Mouse (Mus musculus) kidney, adult 11 months (tissue): ENCODE data around the gene Ppib.

Experiments used
- DNase-seq: peaks from one replicate; pipeline ENCODE4 v3.0.0; 2022

Gene Ppib

DNA sequence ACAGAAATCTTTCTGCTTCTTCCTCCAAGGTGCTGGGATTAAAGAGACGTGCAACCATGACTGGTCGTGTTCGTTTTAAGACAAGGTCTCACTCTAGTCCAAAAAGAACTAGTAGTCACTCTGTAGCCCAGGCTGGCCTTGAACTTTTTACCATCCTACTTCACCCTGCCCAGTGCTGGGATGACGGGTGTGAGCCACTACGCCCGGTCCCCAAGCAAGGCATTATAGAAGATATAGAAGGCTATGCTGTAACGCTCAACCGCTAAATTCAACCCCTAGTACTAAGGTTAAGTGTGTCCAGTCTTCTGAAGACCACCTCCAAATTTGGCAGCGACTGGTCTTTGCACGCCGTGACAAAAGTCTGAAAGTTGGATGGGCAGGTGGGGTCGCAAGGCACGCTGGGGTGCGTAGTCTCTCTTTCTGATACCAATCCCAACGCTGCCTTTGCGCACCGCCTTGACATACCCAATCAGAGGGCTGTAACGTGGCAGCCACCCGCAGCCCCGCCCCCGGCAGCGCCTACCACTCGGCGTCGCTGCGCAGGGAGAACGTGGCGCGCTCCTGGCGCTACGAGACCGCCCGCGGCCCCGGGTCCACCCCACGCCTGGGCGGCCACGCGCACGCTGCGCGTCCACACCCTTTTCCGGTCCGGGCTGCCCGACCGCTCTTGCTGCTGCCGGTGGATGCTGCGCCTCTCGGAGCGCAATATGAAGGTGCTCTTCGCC lies at the start of gene Ppib:
Gene Ppib, plus strand, starts transcription at position 640 of the 725 bp plus-strand sequence.
- peak; percentile 98 for DNase-seq

DNA sequence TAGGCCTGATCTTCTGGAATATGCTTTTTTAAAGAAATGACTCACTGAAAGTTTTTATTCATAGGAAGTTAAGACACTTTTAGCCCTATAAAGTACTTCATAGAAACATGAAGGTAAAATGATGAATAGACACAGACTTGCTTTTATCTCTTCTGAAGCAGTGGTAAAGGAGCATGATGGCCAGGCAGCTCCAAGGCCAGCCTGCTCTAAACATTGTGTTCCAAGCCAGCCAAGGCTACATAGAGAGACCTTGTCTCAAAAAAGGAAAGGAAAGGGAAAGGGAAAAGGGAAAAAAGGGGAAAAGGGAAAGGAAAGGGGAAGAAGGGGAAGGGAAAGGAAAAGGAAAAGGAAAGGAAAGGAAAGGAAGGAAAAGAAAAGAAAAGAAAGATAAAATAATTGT lies 39.4 kb upstream of the Ppib start:
- DNase-seq, result no peak

DNA sequence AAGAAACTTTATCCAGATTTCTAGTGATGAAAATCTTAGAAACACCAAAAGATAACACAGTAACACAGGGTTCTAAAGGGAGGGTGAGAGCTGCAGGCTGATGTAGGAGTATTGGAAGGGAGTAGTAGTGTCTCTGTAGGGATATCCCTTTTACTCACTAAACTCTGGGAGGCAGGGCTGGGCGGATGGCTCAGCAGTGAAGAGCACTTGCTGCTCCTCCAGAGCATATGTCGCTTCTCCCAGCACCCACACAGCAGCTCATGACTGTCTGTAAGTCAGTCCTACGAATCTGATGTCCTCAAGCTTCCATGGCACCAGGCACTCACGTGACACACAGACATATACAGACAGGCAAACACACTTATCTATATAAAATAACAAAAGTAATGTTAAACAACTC lies 21.9 kb upstream of the Ppib start:
- no peak for DNase-seq

DNA sequence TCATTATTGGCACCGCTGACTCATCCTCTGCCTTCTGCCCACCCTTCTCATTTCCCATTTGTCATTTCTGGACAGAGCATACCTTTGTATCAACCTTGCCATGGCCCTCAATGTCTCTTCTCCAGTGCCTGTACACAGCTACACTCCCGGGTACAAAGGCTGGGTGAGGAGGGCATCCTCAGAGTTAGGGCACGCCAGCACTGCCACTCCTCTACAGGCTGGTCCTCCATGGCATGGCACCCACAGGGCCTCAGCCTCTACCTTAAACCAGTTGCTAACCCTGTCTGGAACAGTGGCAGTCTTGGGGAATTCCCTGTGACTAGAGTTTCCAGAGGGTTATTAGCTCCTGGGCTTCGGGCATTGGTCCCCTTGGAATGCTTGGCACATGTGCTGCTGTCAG lies 21.4 kb upstream of the Ppib start:
- DNase-seq, result no peak

DNA sequence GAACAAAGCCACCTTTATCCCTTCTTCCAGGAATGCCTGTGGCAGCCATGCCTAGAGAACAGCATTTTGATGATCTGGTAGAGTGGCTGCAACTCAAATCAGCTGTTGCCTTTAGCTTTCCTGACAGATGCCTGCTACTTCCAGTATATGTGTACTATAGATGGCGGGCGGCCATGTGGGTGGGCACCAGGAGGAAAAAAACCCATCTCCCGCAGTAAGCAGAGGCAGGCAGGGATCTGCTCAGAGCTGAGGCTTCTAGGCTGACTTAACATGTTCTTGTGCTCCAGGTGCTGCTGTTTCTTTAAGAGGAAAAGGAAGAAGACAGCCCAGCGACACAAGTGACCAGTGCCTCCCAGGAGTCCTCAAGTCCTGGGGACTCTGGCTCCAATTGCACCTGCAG lies 20.7 kb upstream of the Ppib start:
- DNase-seq, result no peak

DNA sequence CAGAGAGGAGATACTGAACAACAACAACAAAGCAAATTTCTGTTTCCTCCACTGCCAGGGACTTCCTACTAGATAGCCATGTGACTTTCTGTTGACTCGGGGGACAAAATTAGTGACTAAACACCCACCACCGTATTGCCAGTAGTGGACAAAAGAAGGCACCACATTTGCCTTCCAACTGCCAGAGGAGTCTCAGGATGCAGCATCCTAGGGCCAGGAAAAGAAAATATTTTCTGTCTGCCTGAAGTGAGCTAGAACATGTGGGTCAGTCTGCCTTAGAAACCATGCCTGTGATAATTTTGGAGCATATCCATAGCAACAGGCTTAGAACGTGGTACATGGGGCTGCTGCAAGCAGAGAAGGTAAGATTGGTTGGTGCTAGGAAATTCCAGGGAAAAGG lies 19.2 kb upstream of the Ppib start:
- DNase-seq, result no peak

DNA sequence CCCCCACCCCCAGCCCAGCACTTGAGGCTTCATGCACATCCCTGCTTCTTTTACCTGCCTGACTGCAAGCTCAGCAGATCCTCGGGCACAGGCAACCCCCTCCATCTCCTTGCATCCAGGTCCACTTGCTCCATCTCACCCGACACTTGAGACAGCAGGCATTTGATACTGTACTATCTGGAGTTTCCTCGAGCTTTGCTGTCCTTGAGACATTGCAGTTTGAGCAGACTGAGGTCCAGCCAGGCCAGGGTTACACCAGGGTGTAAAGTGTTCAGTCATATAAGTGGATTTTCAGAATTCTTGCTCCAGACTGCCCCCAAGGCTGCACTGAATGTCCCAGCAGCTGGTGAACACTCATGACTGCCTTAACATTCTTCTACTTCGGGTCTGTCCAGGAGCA lies 17.7 kb upstream of the Ppib start:
- no peak for DNase-seq

DNA sequence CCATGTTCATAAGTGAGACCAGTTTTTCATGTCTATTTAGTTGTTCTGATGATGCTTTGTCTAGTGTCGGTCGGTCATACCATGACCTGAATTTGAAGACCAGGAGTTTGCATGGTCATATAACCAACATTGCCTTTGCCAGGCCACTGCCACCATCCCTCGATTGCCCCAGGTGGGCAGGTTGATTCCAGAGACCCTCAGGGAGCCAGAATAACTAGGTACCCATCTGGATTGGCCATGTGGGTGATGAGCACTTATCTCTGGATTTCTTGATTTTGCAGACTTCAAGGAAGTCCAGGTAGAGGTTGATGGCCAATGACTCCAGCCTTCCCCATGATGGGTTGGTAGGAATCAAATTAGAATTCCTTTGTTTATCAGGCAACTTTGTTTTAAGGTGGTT lies 16.8 kb upstream of the Ppib start:
- no peak for DNase-seq

DNA sequence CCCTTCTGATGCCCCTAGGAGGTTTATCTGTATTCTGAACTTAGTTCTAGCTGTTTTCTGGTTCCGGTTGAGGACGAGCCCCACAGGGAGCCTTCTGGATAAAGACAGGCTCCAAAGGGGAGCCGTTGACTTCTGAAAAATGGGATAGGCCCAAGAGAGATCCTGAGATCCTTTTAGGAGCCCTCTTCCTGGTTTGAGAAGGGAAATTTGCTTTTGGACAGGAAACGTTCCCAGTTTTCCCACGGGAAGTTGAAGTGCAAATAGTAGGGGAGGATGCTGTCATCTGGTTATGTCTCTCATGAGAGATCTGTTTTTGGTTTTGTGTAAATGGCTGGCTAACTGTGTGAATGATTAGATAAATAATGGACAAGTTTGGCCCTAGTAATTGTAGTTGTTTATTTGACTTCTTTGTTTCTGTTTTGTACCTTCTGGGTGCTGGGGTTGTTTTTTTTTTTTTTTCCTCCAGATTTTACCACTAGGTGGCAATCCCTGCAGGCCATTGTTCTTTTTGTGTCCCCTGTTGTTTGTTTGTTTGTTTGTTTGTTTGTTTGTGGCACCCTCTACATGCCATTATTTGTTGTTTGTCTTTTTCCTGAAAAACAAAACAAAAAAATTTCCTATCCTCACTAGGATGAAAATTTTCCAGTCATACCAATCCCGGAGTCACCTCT lies 10.0 kb upstream of the Ppib start:
- DNase-seq, result no peak

DNA sequence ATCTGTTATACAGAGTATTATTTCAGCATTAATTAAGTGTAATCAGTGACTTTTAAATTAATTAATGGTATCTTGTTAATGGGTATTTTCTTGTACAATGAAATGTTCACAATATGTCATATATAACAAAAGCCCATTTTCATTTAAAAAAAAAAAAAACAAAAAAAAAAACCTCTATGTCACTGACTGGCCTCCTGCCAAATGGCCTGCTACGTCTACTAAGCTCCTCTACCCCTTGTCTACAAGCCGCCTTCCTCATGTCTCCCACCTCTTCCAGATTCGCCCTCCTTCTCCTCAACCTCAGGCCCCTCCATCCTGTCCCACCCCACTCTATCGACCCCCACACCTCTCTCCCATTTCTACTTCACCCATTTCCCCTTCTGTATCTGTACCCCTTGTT lies 8.5 kb upstream of the Ppib start:
- no peak for DNase-seq

DNA sequence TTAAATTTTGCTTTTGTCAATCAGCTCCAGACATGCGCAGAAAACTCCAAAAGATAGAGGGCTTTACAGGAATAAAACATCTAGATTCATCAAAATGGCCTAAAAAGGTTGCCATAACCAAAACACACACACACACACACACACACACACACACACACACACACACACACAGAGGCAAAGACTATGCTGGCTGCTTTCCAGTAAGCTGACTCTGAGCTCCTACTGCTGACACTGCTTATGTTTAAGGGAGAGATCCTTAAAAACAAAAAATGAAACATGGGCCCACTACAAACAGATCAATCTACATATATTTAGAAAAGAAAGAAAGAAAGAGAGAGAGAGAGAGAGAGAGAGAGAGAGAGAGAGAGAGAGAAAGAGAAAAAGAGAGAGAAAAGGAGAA lies 7.3 kb upstream of the Ppib start:
- no peak for DNase-seq

DNA sequence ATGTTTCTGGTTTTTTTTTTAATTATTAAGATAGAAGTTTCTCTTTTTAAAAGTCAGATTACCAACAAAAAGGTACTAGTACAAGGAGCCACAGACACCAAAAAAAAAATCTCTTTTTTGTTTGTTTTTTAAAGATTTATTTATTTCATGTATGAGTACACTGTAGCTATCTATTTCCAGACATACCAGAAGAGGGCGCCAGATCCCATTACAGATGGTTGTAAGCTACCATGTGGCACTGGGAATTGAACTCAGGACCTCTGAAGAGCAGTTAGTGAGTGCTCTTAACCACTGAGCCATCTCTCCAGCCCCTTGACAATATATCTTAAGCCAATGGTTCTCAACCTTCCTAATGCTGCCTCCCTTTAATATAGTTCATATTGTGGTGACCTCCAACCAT lies 6.4 kb upstream of the Ppib start:
- no peak for DNase-seq

DNA sequence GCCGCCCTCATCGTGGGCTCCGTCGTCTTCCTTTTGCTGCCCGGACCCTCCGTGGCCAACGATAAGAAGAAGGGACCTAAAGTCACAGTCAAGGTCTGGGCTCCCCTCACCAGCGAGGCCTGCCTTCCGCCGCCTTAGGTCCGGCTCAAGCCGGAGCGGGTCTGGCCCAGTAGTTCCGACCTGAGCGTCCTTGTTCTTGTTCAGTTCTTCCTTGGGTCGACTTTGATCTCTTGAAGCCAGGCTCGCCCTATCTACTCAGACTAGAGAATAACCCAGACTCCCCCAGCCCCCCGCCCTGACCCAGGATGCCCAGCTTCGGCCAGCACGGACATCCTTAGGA lies 256 bp downstream of the Ppib start:
- no peak for DNase-seq

DNA sequence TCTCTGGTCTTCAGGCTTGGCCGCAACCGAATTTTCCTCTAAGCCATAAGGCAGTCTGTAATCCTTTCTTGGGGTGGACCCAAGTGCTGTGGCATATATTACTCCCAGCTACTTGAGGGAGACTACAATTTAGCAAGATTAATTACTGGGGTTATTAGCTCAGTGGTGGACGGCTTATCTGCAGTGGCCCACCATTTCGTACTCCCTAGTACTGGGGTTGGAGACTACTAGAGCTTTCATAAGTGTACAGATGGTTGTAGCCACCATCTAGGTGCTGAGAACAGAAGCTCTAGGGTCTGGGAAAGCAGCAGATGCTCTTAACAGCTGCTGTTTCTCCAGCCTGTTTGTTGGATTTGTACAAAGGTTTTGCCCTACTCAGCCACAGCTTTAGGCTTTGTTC lies 964 bp downstream of the Ppib start:
- no peak for DNase-seq

DNA sequence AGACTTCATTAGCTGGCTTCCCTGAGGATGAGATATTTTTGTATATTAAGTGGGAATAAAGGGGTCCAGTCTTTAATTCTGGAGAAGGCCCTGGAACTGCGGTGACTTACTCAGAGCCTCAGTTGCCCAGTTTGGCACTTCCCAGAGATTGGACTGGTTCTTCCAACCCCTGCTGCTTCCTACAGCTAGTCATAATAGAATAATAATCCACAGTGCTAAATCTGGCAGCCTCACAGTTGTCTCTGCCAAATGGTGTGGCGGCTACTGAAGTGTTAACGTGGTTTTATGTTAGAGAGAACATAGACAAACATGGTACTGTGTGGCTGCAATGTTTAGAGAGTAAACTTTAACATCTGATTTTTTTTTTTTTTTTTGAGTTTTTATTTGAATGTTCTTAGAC lies 1.6 kb downstream of the Ppib start:
- no peak for DNase-seq

DNA sequence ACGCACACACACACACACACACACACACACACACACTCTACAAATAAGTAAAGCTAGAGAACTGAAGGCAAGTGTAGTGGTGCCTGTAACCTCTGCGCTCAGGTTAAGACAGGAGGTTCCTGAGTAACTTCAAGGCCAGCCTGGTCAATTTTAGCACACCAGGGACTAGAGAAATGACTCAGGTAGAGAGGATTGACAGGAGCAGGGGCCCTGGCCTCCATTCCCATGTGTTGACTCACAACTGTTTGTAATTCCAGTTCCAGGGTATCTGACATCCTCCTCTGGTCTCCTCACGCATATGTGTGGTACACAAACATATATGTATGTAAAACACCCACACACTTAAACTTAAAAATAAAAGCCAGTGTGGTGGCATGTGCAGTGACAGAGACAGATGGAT lies 3.4 kb downstream of the Ppib start:
- no peak for DNase-seq

DNA sequence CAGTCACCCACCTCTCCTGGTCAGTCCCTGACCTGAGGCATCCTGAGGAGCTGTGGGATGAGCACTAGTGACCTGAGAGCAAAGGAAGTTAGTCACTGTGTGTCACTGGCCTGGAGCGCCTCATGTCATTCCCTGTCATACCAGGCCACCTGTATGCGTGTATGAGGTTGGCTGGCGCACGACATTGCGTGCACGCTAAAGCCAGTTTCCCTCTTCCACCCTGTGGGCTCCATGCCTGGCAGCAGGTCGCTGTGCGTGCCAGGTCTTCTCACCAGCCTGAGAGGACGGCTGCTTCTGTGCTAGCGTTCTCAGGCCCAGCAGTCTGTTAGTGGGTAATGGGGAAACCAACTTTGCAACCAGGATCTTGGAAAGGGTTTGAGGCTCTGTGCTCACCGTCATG lies 4.3 kb downstream of the Ppib start:
- no peak for DNase-seq

DNA sequence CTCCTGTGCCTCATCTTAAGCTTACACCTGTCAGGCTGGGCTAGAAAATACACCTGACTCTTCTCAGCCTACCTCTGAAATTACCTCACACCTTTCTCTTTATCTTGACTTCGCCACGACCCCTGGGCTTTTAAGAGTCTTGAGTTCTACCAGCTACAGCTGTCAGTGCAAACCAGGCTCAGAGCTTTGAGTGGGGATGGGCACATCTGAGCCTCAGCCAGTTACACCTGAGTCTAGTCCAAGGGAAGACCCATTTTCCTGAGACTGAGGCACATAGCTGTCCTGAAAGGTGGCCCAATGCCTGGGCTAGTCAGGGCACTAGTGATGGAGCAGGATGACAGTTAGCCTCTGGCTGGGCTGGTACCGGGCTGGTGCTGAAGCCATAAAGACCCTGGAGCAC lies 6.8 kb downstream of the Ppib start:
- no peak for DNase-seq

DNA sequence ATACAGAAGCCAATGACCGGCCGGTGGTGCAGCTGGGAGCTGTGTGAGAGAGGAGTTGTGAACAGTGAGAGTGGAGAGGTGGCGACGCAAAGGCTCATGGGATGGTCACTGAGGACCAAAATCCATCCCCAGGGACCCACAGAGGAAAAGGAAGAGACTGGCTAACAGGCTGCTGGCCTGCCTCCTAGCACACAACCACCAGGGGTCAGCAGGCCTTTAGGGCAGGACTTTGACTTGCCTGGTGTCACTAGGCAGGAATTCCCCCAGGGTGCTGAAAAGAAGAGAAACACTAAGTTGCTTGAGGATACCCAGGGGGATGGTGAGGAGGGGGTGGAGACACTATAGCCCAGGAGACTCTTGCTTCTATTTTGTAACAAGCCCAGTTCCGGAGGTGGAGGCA lies 7.5 kb downstream of the Ppib start:
- DNase-seq, result peak; percentile 42

DNA sequence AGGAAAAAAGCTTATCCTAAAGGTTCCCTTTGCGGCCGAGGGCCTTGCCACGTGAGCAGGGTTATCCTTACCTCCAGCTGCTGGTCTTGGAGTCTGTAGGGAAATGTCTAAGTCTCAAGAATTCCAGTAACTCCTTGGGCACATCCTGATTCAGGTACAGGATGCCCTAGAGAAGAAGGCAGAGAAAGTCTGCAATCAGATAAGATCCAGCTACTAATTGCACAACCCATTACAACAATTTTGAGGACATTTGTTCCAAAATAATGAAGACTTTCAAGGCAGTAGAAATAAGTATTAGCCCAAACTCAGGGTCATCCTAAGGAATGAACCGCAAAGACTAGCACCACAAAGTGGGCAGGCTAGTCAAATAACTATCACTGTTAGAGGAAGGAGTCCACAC lies 8.0 kb downstream of the Ppib start:
- DNase-seq, result no peak

DNA sequence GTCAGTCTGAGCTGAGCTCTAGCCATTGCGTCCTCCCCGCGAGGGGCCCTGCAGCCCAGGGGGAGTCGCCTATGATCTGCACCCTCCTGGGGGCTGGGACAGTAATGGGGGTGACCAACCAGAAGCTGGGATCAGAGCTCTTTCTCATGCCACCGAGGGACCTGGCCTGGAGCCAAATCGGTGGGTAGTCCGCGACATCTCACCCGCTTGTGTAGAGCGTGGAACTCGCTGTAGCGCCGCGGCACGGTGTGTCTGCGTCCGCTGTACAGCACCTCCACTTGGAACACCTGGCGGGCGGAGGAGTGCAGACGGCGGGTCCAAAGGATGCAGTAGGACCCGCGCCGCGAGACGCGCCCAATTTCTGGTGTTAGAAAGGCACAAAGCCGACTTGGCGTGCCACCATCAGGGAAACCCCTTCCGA lies 9.0 kb downstream of the Ppib start:
- no peak for DNase-seq

DNA sequence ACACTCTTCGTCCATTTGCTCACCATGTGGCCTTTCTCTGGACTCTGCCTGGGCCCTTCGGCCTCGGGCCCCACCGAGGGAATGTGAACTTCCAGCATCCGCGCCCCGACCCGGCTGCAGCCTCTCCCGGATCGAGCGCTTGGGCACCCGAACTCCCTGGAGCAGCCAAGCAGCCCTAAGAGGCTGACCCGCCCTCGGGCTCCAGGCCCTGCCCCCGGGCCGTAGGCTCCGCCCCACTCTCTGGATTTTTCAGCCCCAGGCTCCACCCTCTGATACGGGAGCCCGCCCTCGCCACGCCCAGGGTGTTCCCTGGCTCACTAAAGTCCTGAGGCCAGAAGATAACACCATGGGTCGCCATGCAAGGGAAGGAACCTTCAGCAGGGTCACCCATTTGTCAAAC lies 9.6 kb downstream of the Ppib start, which contains the start of gene Snx22:
Gene Snx22, minus strand, starts transcription at position 137 of the 400 bp plus-strand sequence.
- peak; percentile 87 for DNase-seq

DNA sequence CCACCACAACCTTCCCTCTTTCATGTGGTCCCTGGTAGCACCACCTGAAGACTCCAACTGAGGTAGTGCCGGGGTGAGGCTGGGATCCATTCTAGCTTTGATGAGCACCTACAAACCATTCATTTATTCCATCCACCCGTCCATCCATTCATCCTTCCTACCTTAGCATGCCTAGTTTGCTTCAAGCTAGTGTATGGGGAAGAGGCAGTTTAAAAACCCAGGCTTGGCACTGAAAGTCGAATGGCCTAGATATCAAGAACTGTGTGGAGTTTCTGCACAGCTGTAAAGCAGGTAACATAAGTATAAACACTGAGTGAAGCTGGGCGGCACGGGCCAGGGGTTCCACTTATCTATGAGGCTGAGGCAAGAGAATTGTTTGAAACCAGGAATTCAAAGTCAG lies 10.1 kb downstream of the Ppib start:
- DNase-seq, result no peak

DNA sequence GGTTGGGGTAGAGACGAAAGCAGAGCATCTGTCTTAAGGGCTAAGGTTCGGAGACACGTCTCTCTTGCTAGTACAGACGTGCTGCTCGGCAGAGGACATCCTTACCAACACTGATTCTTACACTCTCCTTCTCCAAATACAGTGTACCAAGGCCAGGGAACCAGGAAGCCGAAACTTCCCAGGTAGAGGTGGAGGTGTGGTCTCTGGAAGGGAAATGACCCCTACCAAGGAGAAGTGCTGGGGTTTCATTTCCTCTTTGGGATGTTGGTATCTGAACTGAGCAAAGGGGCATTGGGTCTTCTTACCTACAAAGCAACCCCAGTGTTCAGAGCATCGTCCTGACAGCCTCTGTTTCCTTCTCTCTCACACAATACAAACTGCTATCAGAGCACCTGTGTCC lies 12.7 kb downstream of the Ppib start:
- DNase-seq, result no peak

DNA sequence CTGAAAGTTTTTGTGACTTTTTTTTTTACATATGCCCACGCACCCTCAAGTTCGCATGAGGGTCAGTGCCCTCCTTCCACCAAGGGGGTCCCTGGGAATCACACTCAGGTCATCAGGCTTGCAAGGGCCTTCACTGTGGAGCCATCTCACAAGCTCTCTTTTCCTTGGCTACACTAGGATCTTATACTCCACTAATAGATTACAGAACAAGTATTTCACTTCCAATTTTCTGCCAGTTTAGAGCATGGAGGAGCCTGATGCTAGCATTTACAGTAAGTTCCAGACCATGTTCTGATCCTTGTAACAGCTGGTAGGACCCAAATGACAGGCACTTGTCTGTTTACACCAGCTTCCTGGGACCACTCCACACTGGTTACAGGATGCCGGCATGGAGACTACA lies 18.1 kb downstream of the Ppib start:
- DNase-seq, result no peak
